In the genomic region with DNA sequence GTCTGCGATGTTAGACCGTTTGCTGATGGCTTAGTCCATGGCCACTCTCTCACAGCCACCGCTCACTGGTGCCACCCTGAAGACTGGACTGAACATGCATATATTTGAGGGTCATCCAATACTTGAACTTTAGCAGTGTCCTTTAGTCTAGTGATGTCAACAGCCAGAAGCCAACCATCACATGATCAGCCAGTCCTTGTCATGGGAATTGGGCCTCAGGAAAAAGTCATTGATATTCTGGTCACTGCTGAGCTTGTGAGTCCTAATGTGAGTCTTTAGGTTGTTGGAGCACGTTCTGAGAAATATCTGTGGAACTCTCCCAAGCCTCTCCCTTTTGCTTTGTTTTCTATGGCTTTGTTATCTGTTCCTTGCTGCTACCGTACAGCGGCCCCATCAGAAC, we compare ENCODE assay signal across 19 mouse cellular contexts. TPM values are rescaled to one million over a fixed set of nuclear protein-coding genes. Genes with fewer than 3 reads are reported as not detected.
DNase-seq lines count a peak whose midpoint lies in the region; ATAC-seq and TF ChIP-seq lines count a peak whose summit lies in the region.
"Had no signal": no experiment of that assay in that cellular context is flagged by ENCODE, and none has a peak within 500 bp of the region (broad histone marks: within the 10 kb centered on the region; RNA-seq: fewer than 3 reads in every experiment).

No protein-coding gene starts in this region.

- no peak for TF ChIP-seq EP300 in lung, postnatal 0 days (IDR thresholded peaks at IDR 0.05)

- TF ChIP-seq POLR2A in embryonic fibroblast, embryonic 13.5 days (IDR thresholded peaks at IDR 0.05; ENCODE audit: low read depth, low read length) = no peak
- no peak for TF ChIP-seq POLR2A in cerebellum, adult 2 months (IDR thresholded peaks at IDR 0.05; ENCODE audit: borderline replicate concordance, insufficient read depth, low read length)

- WGBS in heart, embryonic 10.5 days = 91% methylated on average over 6 of the region's 6 CpGs
- WGBS in lung, postnatal 0 days = 77% methylated on average over 6 of the region's 6 CpGs
- WGBS in cerebellum, adult 2 months = 91% methylated on average over 6 of the region's 6 CpGs

- peaks cover 30% of the 10 kb centered on the region for H3K4me1 ChIP-seq in heart, embryonic 10.5 days
- H3K4me1 ChIP-seq in lung, postnatal 0 days (ENCODE audit: insufficient read depth, low read depth, low read length) = peaks cover 26% of the 10 kb centered on the region
- peaks cover 33% of the 10 kb centered on the region for H3K4me1 ChIP-seq in embryonic fibroblast, embryonic 13.5 days (ENCODE audit: control insufficient read depth, insufficient read depth, low read length)
- H3K4me1 ChIP-seq in cerebellum, adult 2 months (ENCODE audit: control insufficient read depth, insufficient read depth, low read length) = 0 out of 2 replicates have a peak, but pooled peaks cover 2% of the 10 kb centered on the region

- ATAC-seq in lung, postnatal 0 days = no peak
- ATAC-seq: forebrain, embryonic 16.5 days had no signal

- no peak overlapping the region for H3K4me2 ChIP-seq in lung, postnatal 0 days (replicated peaks; ENCODE audit: low read depth, low read length)
- H3K4me2 ChIP-seq: embryonic facial prominence, embryonic 12.5 days; forebrain, embryonic 12.5 days; heart, embryonic 12.5 days; hindbrain, embryonic 14.5 days had no signal

- 0 out of 2 replicates have a peak, but pooled peaks cover 3% of the 10 kb centered on the region for H3K27me3 ChIP-seq in heart, embryonic 10.5 days (ENCODE audit: insufficient read depth, poor library complexity, severe bottlenecking)
- H3K27me3 ChIP-seq in lung, postnatal 0 days (replicated peaks; ENCODE audit: insufficient read depth, low read length) = no peaks in the 10 kb centered on the region
- no peaks in the 10 kb centered on the region for H3K27me3 ChIP-seq in cerebellum, adult 2 months (ENCODE audit: control insufficient read depth, insufficient read depth, low read length)
- H3K27me3 ChIP-seq: embryonic facial prominence, embryonic 12.5 days; forebrain, embryonic 12.5 days; heart, embryonic 12.5 days had no signal

- H3K9ac ChIP-seq in lung, postnatal 0 days (replicated peaks; ENCODE audit: low read depth) = no peak overlapping the region
- H3K9ac ChIP-seq: embryonic facial prominence, embryonic 12.5 days; forebrain, embryonic 12.5 days; heart, embryonic 12.5 days; hindbrain, embryonic 14.5 days had no signal

- intact Hi-C loops in heart, postnatal 10 days (cut with DNase I) = no loop called here

- no peaks in the 10 kb centered on the region for H3K9me3 ChIP-seq in heart, embryonic 10.5 days
- no peaks in the 10 kb centered on the region for H3K9me3 ChIP-seq in lung, postnatal 0 days (ENCODE audit: low read length)
- H3K9me3 ChIP-seq: embryonic facial prominence, embryonic 12.5 days; forebrain, embryonic 12.5 days; heart, embryonic 12.5 days; hindbrain, embryonic 10.5 days had no signal

- no peaks in the 10 kb centered on the region for H3K36me3 ChIP-seq in heart, embryonic 10.5 days
- no peaks in the 10 kb centered on the region for H3K36me3 ChIP-seq in lung, postnatal 0 days (ENCODE audit: insufficient read depth, low read length)
- H3K36me3 ChIP-seq: embryonic facial prominence, embryonic 12.5 days; forebrain, embryonic 12.5 days; heart, embryonic 12.5 days; hindbrain, embryonic 10.5 days had no signal

- no peak overlapping the region for H3K27ac ChIP-seq in heart, embryonic 10.5 days
- peak overlapping the region; percentile 86 for H3K27ac ChIP-seq in lung, postnatal 0 days (ENCODE audit: low read length)
- H3K27ac ChIP-seq in embryonic fibroblast, embryonic 13.5 days (ENCODE audit: insufficient read depth, low read length) = peak overlapping the region; percentile 69; the same call in 1 of the 2 replicates
- H3K27ac ChIP-seq in cerebellum, adult 2 months (ENCODE audit: insufficient read depth, low read length) = no peak overlapping the region
- H3K27ac ChIP-seq: embryonic facial prominence, embryonic 12.5 days; forebrain, embryonic 12.5 days; hindbrain, embryonic 10.5 days; hindbrain, embryonic 14.5 days had no signal

- peak; percentile 7 for DNase-seq in heart, embryonic 10.5 days (ENCODE audit: low spot score)
- no peak for DNase-seq in heart, postnatal 10 days
- peak; percentile 5 for DNase-seq in kidney, postnatal 10 days
- no peak for DNase-seq in kidney, adult 11 months
- no peak for DNase-seq in lung, postnatal 0 days (ENCODE audit: low spot score)
- no peak for DNase-seq in lung, postnatal 14 days
- no peak for DNase-seq in cerebellum, adult 2 months
- DNase-seq: adrenal gland, adult 8-10 months; cerebellum, adult 11 months; cerebellum, adult 9-10 months; cerebellum, postnatal 25 days; gastrocnemius, postnatal 25 days had no signal

- no peak overlapping the region for H3K4me3 ChIP-seq in heart, embryonic 10.5 days
- no peak overlapping the region for H3K4me3 ChIP-seq in lung, postnatal 0 days (ENCODE audit: low read depth, low read length)
- H3K4me3 ChIP-seq in embryonic fibroblast, embryonic 13.5 days (ENCODE audit: insufficient read depth, low read length) = no peak overlapping the region
- no peak overlapping the region for H3K4me3 ChIP-seq in cerebellum, adult 2 months (replicated peaks; ENCODE audit: insufficient read depth, low read depth, low read length)
- H3K4me3 ChIP-seq: embryonic facial prominence, embryonic 12.5 days; forebrain, embryonic 12.5 days; heart, embryonic 12.5 days; hindbrain, embryonic 10.5 days had no signal

- TF ChIP-seq CTCF in lung, postnatal 0 days (IDR thresholded peaks at IDR 0.05) = no peak
- TF ChIP-seq CTCF in embryonic fibroblast, embryonic 13.5 days (IDR thresholded peaks at IDR 0.05; ENCODE audit: borderline replicate concordance, insufficient read depth, low read length) = no peak
- no peak for TF ChIP-seq CTCF in cerebellum, adult 2 months (IDR thresholded peaks at IDR 0.05; ENCODE audit: borderline replicate concordance, insufficient read depth, low read depth, low read length)

RNA-seq across cellular contexts. Expression of gene Jun, which starts 43.3 kb away (rescaled TPM):
- 75.7 and 76.6 TPM in 2 replicates for polyA plus RNA-seq in heart, embryonic 10.5 days (2016; fragmentation: Nextera tagmentation; extraction: Ambion mirVana)
- 10 to 100 TPM; 58.9 to 65.6 TPM for total RNA-seq in heart, postnatal 10 days (2021)
- polyA plus RNA-seq in lung, postnatal 0 days (2015; fragmentation: Nextera tagmentation; extraction: Ambion mirVana) = 145 and 158 TPM in 2 replicates
- polyA plus RNA-seq in embryonic fibroblast, embryonic 13.5 days (2011; ENCODE audit: insufficient read length, low read depth, missing spikeins) = 45.3 and 60.9 TPM in 2 replicates
- 50.8 and 59.7 TPM in 2 replicates for polyA plus RNA-seq in cerebellum, adult 2 months (2012; rRNA removed)

Comparison
In these comparisons a context has a peak if more than half of its experiments do, and no peak if none do; other contexts are left out.
1. DNase-seq: peak in heart, embryonic 10.5 days (single experiment) and kidney, postnatal 10 days (single experiment); none in heart, postnatal 10 days (0 of 2), kidney, adult 11 months (single experiment), lung, postnatal 0 days (single experiment), lung, postnatal 14 days (single experiment) and cerebellum, adult 2 months (0 of 2).
2. H3K27ac ChIP-seq: peak in lung, postnatal 0 days (single experiment) and embryonic fibroblast, embryonic 13.5 days (single experiment); none in heart, embryonic 10.5 days (single experiment) and cerebellum, adult 2 months (single experiment).